Mouse (Mus musculus) small intestine, adult 2 months (tissue): ENCODE measurements around the gene Itprid2.

Experiments
- CTCF ChIP-seq: fragments of 200-500 bp; IDR thresholded peaks from 2 replicates; pipeline ENCODE4 v1.5.1; 2012; ENCODE audit warnings: low read depth, mild to moderate bottlenecking, control low read depth, inconsistent platforms, low read length, moderate library complexity, mixed read lengths; ENCODE audit not compliant: insufficient replicate concordance, insufficient read length; ENCODE audit errors: extremely low read depth
- POLR2A ChIP-seq: fragments of 200-500 bp; IDR thresholded peaks from 2 replicates; pipeline ENCODE4 v1.6.1; 2012; ENCODE audit warnings: low read depth, mild to moderate bottlenecking, control low read depth, inconsistent platforms, low read length, moderate library complexity

DNA sequence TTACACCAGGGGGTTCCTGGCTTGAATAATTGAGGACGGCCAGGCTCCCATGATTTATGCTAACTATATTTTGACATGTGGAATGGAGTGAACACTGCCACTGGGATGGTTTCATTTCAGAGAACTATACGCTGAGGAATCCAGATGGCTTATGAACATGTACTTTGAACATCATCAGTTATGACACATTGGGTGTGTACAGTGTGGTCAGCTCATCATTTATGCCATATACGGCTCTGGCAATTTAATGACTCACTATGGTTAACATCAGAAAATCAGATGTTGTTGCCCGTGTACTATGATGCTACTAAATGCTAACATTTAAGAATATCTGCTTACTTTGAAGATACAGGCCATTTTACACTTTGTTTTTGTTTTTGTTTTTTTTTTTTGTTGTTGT is 31.8 kb upstream of the Itprid2 start:
- no peak for TF ChIP-seq CTCF
- no peak for TF ChIP-seq POLR2A
